Mouse (Mus musculus) CH12F3 (cell line): ENCODE results near the gene Rbms2.
"Not testable (repeated sequence)": the region's sequence is repeated elsewhere in the genome, so short reads cannot be mapped to it uniquely, and the experiment has no call there.

ENCODE experiments used
- in situ Hi-C: fragments of 300-500 bp; cut with MboI; formaldehyde crosslinking; loops from 2 replicates; pipeline ENCODE4 v1.14.3; 2020; ENCODE audit warnings: low sequenced_read_pairs

The Rbms2 gene

DNA sequence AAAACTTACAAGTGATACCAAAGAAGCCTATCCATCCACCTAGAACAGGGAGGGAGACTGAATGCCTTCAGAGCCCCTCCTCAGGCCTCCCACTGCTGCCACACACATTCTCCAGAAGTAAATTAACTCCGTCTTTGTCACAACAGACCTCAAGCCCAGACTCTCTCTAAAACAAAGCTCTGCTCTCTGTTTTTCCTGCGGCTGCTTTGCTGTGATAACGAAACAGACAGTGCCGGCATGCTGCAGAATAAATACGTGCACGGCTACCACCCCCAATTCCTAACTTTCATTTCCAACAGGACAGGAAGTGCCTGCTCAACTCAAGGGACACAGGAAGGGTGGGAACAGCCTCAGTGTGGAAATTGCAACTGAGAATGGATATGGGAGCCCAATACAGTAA, at the start of gene Rbms2:
Gene Rbms2, minus strand, starts transcription at position 309 of the 400 bp plus-strand sequence.
- in situ Hi-C loops = loop anchor here (5.0 to 25.0 kb wide), 2 partner anchors 83 to 243 kb away; no protein-coding TSS in a partner anchor

DNA sequence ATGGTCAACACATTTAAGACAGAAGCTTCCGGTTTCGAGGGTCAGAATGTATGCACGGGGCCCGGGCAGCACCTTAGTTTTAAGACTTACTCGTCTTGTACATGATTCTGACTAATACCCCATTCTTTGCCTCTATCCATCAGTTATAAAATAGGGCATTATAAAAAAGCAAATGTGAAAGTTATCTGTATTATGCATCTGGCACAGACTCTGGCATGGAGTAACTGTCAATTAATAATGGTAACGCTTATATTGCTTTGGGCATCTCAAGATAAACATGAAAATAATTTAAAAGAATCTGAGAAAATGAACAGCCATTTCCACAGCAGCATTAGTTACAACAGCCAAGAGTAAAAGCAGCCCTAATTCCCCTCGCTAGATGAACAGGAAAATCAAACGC, 47.9 kb upstream of the Rbms2 start:
- in situ Hi-C loops = no loop called here

DNA sequence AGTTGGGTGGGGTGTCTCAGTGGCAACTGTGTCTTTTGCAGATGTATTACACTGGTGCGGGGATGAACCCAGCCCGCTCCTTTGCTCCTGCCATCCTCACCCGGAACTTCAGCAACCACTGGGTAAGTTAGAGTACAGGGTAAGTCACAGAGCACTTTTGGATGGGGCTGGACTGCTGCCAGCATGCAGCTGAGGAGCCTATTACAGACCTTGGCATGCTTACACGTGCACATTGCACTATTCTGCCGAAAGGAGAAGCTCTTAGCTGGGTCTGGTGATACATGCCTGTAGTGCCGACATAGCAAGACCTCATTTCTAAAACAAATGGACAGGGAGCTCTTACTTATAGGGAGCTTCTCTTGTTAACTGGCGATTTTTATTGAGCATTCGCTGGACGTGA, 47.5 kb upstream of the Rbms2 start:
- in situ Hi-C loops = no loop called here

DNA sequence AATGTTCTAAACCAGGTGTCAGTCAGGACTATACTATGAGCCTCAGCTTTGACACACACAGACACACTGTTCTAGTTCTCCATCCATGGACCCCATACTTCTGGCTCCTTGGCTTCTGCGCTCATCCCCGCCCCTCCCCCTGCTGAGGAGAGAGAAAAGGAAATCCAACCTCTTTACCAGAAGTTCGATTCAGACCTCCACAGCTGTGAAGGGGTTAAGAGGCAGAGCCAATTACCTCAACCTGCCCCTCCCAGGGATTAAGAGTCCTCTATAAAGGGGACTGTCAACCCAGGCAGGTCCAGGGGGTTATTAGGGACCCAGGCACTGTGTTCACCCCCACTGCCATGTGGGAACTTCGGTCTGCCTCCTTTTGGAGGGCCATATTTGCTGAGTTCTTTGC, 45.4 kb upstream of the Rbms2 start, which contains the start of gene Mip:
Gene Mip, plus strand, starts transcription at position 301 of the 400 bp plus-strand sequence.
- in situ Hi-C loops = no loop called here

DNA sequence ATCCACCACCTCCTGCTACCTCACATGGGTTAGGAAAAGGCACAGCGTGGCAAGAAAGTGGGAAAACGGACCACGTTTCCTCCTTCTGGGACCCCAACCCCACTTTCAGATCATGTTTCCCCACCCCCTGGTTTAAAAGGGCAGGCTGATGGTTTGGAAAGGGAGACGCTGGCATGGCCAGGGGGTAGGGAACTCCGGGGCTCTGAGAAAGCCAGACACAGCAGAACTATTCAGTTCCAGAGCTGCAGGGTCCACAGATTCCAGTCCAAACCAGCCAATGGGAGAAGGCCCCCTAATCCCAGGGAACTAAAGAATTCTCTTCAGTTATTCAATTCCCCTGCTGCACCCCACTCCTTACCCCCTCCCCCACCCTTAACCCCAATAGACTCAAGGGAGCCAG, 45.0 kb upstream of the Rbms2 start:
- in situ Hi-C loops = no loop called here

DNA sequence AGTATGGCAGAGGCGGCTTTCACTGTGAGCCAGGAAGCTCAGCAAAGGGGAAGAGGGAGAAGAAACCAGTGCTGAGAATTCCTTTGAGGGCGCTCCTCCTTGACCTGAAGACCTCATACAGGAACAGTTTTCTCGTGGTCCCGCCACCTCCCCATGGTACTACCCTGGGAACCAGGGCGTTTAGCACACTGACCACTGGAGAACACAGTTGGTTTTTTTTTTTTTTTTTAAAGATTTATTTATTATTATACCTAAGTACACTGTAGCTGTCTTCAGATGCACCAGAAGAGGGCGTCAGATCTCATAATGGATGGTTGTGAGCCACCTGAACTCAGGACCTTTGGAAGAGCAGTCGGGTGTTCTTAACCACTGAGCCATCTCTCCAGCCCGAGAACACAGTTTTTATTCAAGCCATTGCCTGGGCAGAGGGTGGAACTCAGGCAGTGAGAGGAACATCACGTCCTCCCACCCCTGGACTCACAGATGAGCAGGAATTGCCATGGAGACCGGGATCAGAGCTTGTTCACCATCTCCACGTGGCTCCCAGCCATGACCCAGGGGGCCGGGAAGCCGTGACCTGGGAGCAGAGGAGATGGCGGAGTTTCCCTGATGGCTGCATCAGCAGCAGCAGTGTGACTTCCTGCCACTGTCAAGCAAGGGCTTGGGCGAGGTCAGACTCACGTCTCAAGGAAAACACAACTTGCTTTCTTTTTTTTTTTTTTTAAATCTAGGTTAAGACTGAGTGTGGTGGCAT, 41.6 kb upstream of the Rbms2 start:
- in situ Hi-C loops = no loop called here

DNA sequence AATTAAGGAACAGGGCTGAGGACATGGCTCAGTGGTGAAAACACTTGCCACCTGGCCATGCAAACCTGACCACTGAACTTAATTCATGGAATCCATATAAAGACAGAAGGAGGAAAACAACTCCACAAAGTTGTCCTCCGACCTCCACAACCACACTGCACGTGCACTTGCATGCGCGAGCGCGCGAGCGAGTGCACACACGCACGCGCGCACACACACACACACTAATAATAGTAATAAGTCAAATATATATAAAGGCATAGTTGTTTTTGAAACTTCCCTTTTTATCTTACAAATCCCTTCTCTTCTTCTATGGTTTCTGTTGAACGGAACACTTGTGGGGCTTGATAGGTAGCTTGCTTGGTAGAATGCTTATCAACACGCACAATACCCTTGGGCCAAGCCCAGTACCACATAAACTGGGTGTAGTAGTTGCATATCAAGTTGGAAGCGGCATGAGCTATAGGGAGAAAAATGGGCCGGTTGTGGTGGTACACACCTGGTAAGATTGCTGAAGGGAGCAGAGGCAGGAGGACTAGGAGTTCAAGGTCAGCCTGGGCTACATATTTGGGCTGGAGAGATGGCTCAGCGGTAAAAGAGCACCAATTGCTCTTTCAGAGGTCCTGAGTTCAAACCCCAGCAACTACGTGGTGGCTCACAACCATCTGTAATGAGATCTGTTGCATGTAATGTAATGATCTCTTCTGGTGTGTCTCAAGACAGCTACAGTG, 38.5 kb upstream of the Rbms2 start:
- in situ Hi-C loops = no loop called here

DNA sequence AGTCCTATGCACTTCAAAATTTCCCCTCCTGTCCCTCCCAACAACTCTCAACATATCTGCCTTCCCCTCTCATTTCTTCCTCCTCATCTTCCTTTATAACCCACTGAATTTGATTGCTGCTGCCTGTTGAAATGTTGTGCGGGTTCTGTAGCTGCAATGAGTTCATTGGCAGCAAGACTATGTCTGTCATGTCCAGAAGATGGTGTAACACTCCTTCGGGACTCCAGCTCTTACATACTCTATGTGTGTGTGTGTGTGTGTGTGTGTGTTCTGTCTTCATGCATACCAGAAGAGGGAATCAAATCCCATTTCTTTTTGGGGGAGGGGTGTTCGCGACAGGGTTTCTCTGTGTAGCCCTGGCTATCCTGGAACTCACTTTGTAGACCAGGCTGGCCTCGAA, 34.9 kb upstream of the Rbms2 start:
- in situ Hi-C loops = no loop called here

DNA sequence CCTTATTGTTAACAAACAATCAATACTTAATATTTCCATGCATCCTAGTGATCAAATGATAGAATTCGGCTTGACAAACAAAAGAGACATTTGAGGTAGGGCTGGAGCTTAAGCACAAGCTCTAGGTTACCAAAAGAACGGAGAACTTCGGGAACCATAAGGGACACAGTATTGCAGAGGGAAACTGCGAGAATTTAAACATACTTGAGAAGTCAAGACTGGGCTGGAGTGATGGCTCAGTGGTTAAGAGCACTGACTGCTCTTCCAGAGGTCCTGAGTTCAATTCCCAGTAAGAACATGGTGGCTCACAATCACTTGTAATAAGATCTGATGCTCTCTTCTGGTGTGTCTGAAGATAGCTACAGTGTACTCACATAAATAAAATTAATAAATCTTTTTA, 34.0 kb upstream of the Rbms2 start:
- in situ Hi-C loops = not testable (repeated sequence)

DNA sequence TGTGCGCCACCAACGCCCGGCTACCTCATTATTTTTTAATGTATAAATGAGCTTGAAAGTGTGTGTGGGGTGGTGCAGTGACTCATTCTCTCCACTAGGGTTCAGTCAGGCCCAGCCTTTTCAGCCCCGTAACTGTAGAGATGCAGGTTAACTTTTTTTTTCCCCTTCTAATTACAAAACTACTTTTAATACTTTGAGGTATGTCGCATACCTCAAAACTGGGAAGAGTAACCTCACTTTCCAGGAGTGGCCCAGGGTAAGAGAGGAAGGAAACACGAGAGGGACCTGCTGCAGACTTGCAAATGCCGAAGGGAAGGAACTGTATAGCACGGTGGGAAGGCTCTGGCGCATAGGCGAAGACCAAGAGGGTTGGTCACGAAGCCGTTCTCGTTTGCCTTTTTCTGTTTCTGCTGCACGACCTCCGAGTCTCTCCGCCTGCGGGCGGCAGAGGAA, 32.8 kb upstream of the Rbms2 start:
- in situ Hi-C loops = no loop called here

DNA sequence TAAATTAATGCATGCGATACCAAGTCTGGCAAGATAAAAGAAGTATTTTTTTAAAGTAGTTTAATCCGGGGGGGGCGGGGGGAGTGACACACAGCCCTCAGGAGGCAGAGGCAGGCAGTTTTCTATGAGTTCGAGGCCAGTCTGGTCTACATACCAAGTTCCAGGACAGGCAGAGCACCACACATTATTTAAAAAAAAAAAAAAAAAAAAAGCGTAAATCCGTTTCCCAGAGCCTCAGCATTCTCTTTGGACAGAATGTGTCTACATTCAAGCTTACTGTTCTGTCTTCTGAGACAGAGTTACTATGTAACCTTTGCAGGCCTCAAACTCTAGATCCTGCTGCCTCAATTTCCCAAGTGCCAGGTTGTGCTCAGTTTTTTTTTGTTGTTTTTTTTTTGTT, 32.1 kb upstream of the Rbms2 start:
- in situ Hi-C loops = no loop called here

DNA sequence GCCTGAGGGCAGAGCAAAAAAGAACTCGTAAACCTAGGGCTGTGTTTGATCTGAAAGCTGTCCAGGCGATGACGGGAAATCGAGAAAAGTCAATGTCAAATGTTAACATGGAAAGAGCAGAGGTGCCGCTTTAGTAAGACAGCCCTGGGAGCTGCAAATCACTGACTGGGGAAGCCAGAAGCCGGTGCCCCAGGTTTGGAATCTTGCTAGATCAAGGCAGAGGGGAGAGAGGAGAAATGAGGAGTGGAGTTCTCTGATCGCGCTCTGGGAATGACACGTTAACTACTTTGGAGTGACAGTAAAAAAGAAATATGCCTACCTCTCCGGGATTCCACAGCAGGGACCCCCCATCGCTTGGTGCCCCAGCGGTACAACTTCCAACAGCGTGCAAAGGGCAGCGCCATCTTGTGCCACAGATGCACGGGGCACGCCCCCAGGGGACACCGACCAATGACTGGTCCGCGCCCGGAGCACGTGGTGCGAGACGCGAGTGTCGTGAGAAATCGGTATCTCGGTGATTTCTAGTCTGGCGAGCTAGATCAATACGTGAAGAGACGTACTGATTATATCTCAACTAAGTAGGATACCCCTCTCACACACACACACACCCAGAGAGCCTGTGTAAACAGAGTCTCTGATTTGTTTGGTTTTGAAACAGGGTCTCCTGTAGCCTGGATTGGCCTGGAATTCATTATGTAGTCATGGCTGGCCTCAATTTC, 31.5 kb upstream of the Rbms2 start, which contains the start of gene Spryd4:
Gene Spryd4, minus strand, starts transcription at position 418 of the 719 bp plus-strand sequence.
- in situ Hi-C loops = no loop called here

DNA sequence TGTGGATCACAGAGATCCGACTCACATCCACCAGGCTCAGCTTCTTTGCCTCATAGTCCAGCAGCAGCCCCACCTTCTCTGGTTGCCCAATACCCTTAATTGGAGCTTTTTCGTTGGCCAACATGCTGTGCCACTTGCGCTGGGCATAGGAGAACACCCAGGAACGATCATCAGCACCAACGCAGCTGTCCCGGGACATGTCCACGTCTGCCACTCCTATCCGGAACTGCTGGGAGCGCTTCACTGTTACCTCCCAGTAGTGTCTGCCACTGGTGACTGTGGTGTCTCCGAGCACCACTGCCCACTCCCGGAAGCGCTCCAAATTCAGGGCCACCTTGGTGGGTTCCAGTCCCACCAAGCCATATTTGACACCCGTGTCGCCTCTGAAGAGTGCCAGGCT, 30.9 kb upstream of the Rbms2 start:
- in situ Hi-C loops = no loop called here

DNA sequence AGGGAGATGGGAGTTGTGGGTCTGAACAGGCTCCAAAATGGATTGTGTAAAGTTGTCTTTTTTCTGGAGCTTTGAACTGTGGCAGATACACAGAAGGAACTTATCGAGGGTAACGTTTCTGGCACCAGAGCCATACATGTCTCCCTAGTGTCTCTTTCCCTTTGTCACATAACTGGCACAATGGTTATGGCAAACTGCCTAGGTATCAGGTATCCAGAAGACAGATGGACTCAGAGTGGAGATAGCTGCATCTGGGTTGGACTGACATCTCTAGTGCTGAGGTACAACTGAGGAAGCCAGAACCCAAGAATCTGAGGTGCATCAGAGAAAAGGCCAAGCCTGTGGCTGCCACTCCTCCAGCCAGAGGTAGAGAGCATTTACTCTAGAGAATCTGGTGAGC, 30.0 kb upstream of the Rbms2 start:
- in situ Hi-C loops = no loop called here

DNA sequence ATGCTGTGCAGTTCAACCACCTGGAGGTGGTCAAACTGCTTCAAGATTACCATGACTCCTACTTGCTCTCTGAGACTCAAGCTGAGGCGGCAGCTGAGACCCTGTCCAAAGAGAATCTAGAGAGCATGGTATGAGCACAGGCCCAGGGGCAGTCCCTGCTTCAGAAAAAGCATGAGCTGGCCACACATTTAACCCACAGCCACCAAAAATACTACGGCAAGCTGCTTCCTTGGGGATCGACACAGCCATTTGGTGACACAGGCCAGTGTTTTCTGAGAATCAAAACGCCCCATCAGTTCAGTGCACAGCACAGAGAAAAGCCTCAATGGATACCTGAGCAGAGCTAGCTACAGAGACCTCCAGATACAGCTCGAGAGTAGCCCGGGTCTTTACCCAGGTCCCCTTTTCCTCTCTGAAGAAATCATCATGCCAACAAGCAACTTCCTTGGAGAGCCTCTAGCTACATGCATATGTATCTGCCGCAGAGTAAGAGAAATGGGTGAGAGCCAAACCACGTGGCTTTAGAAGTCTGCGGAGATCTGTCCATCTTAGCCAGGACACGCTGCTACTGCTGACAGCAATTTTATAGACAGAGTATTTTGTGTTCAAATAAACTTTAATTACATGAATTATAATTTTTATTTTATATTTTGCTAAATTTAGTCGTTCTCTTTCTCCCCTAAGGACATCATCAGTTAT, 29.4 kb upstream of the Rbms2 start:
- in situ Hi-C loops = no loop called here

DNA sequence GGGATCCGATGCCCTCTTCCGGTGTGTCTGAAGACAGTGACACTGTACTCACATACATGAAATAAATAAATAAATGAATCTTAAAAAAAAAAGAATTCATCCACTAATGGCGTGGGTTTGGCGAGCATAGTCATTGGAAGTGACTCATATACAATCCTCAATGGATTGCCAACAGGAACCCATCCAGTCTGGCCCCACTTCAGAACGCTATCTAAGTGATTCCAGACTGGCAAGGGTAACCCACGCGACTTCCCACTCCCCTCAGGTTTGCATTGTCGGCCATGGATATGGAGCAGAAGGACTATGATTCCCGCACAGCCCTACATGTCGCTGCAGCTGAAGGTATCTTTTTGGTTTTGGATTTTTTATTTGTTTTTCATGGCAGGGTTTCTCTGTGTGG, 28.2 kb upstream of the Rbms2 start:
- in situ Hi-C loops = no loop called here

DNA sequence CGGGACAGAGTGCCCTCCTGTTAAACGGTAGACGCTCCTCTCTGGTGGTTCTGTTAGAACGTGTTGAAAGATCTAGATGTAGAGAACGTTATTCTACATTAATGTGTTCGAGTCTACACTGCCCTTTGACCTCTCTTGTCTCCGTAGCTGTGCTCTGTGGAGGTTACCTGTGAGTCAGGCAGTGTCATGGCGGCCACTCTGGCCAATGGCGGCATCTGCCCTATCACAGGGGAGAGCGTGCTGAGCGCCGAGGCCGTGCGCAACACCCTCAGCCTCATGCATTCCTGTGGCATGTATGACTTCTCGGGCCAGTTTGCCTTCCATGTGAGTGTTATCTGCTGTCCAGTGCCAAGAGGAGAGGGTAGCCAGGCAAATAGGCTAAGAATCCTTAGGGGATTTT, 24.8 kb upstream of the Rbms2 start:
- in situ Hi-C loops = no loop called here

DNA sequence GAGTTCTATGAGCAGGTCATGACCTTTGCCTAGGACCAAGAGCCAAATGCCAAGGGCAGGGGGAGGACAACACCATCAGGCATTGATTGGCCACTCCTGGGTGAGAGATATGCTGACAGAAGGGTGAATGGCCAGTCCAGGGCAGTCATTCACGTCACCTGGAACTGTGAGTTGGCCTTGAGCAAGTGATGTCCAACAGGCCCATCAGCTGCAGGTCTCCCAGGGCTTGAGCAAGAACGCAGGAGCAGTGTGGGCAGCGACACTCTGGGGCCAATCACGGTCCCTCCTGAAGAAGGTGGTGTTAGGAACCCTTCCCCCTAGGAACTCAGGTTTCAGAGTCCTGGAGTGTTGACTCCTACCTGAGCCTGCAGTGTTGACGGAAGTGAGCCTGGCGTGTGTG, 21.8 kb upstream of the Rbms2 start:
- in situ Hi-C loops = no loop called here

DNA sequence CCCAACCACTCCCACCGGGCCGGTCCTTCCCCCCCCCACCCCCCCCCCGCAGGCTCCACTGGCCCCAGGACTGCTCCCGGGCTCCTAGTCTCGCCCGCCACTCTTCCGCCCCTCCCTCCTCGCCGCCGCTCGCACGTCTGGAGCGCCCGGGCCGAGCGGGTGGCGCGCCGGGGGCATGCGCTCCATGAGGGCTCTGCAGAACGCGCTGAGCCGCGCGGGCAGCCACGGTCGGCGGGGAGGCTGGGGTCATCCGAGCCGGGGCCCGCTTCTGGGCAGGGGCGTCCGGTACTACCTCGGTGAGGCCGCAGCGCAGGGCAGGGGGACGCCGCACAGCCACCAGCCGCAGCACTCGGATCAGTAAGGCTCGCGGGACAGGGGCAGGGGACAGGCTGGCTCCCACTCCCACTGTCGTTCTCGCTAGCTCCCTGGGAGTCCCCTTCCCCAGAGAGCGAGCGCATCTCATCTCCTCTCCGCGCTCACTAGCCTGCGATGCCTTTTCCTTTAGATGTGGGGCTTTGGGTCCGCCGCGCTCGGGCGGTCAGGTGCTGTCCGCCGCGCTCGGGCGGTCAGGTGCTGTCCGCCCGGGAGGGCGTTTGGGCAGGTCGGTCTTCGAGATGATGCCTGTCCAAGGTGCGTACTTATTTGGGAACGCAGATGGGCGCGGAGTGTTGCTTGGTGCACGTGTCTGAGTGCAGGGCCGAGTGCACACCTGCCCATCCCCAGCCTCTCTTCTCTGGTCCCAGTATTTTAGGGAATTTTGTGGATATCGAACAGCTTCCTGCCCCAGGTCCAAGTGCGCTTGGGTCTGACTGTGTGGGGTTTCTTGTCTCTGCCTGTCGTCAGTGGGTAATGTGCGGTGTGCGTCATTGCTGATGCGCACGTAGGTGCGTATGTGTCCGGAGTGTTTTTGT, 14.7 kb upstream of the Rbms2 start:
- in situ Hi-C loops = loop anchor here (25.0 kb wide), 1 partner anchor 258 kb away; no protein-coding TSS in a partner anchor
